Mouse (Mus musculus): ENCODE measurements around the gene Tdp1. TPM values are rescaled to one million over a fixed set of nuclear protein-coding genes. Genes with fewer than 3 reads are reported as not detected.
A peak's percentile ranks its signal among the peaks of the same experiment; 100 is the strongest.

Gene Tdp1
- total RNA-seq, 2 experiments from 2014 or later: 11.9 to 19.9 TPM

- DNase-seq: no peak
These were observed 13.5 kb downstream of the Tdp1 start for GRCm38 (mm10) chr12:99897846-99898245.

GRCm38 (mm10) chr12:99898248-99898870, 14.0 kb downstream of the Tdp1 start:
- no peak for DNase-seq

DNA sequence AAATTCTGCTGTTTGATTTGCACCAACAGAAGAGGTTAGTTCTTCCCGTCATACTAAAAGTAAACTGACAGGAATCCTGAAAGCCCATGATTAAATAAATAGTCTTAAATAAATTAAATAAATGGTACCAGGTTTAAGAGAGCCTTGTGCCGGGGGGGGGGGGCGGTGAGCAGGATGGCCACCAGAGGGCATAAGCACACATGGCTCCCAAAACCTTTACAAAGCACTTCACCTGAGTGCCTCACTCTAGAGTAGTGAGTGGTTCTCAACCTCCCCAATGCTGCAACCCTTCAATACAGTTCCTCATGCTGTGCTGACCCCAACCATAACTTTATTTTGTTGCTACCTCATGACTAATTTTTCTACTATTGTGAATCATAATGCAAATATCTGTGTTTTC, 15.7 kb downstream of the Tdp1 start:
- DNase-seq: no peak

DNA sequence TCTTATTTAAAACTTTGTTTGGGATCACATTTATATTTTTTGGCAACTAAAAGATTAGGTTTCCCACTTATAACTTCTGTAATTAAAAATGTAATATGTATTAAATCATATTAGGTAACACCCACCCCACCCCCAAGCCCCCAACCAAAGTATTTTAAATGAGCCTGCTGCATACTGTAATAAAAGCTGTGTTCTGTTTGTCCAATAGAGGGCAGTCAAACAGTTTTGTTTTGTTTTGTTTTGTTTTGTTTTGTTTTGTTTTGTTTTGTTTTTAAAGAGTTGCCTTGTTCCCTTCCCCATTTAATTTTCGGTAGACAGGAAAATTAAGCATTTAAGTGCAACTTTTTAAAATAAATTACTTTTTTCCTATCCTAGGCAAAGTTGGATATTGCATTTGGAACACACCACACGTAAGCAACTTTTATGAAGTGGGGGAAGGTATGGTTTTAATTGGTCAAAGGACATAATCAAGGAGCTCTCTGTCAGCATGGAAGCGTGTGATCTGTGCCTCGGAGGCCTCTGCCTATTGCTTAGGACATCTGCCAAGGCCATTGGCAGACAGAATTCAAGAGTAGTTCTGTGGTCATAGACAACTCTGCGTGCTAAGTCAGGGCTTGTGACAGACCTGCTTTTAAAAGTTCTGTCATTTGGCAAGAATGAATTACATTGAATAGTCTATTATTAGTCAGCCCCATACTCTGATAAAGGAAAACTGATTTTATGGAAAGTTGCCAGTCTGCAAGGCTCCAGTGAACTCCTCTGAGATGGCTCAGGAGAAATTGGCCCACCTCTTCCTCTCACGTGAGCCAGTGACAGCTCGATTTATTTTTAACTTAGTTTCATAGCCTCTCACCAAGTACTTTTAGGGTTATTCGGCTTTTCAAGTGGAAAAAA, 17.9 kb downstream of the Tdp1 start:
- DNase-seq: peak; percentile 19

- no peak for DNase-seq
These were observed 18.6 kb downstream of the Tdp1 start for GRCm38 (mm10) chr12:99902867-99903370.

DNA sequence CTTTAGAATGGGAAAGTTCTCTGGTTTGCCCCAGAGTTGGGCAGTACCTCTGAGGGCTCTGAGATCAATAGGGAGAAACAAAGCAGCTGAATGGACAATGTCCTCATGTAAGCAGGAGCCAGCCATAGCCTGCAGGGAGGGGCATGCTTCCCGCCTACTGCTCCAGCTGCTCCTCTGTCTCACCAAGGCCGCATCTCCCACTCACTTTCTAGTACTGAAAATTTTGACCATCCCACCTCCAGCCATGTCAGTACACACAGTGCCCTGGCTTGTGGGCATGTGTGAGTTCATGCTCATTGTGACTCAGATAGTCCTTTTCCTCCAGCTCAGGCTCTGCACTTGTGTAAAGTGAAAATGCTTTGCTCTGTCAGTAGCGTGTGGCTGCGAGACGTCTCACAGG, 20.2 kb downstream of the Tdp1 start:
- DNase-seq: no peak

- DNase-seq: no peak
These were observed 27.1 kb downstream of the Tdp1 start for GRCm38 (mm10) chr12:99911466-99911865.

DNA sequence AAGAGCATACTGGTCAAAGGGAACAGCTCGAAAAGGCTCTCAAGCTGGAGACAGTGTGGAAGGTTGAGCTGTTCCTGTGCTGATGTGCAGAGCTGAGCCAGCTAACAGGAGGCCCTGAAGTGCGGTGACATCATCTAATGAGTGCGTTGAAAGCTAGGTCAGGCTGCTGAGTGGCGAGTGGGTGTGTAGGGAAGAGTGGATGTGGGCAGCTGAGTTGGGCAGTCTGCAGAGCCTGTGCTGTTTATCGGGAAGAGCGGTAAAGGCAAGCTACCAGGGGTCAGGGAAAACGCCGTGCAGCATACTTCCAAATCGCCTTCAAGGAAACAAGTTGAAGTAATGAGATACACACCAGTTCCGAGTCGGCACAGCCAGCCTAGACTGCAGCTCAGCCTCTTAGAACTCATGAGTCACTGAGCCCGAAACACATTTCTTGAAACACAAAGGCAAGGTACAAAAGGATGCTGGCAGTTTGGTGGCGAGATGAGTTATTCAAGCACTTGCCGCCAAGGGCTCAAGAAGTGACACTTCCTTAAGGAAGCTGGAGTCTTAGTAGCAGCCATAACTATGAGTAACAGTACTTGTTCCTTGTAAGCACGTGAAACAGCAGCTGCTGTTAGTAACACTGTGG, 33.6 kb downstream of the Tdp1 start:
- peak; percentile 33 for DNase-seq

DNA sequence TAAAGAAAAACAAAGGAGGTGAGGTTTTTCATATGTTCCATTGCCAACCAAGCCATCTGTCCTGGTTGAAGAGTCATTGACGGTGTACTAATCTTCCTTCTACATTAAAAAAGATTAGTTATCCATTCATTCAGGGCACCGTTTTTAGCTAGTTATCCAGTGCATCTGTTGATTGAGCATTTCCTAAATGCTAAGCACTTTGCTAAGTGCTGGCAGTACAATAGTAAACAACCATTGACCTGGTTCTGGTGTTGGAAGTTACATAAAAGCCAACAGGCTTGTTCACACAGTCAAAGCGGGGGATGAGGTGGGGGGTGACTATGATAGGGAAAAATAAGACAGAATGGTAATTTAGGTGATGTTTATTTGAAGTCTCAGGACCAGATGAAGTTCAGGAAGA, 35.3 kb downstream of the Tdp1 start:
- DNase-seq: no peak

- DNase-seq: no peak
These were observed 36.7 kb downstream of the Tdp1 start for GRCm38 (mm10) chr12:99921045-99921444.

DNA sequence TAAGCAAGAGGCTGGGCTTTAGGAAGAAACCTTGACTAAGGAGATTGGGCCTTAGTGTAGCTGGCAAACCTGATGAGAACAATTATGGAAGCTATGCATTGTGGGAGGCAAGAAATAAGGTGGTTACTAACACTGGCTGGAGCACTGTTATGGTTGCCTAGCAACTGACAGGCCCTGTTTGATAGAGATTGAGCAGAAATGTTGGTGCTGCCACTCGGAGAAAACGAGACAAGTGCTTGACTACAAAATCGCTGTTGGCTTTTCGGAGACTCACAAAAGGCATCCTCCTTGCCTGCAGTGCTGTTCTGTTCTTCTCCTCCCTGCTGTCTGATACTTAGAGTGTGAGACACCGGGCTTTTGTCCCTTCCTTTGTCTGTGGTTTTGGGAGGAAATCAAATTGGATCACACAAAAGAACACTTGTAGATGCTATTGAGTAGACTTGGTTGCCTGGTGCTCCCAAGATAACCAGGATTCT, 38.9 kb downstream of the Tdp1 start:
- DNase-seq: no peak

DNA sequence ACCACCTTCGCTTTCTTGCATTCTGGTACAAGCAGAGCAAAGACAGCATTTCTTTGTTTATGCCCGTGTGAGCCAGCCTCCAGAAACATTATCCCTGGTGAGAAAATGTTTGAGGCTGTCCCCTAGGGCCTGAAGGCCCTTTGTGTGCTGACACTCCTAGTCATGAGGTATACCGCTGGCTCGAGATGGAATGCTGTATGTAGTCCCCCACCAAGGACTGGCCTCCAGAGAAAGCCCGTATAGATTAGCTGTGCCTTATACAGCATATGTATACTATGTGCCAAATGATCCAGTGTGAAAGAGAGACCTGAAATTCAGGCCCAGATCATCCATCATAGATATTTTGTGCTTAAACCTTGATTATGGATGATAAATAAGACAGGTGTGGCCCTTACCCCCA, 39.4 kb downstream of the Tdp1 start:
- no peak for DNase-seq

GRCm38 (mm10) chr12:99928311-99928710, 44.0 kb downstream of the Tdp1 start:
- no peak for DNase-seq

- DNase-seq: no peak
These were observed 44.8 kb downstream of the Tdp1 start for GRCm38 (mm10) chr12:99929160-99929559.

GRCm38 (mm10) chr12:99932245-99932644, 47.9 kb downstream of the Tdp1 start:
- DNase-seq: no peak

- DNase-seq: no peak
These were observed 49.3 kb downstream of the Tdp1 start for GRCm38 (mm10) chr12:99933630-99934029.

DNA sequence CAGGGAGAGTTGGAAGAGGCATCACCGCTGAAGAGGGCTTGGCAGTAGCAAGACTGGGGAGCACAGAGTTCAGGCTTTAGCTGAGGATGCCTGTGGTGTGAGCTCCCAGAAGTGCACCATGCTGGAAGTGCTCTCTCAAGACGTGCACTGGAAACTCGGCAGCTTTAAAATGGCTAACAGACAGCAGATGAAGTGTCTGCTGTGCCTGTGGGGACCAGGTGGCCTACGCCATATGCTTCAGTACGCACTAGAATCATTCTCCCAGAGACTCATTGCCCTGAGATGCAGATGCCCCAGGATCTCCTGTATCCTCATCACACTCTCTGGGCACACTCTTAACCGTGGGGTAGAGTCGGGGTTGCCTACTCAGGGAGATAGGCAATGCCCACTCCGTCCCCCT, 51.1 kb downstream of the Tdp1 start:
- DNase-seq: no peak

DNA sequence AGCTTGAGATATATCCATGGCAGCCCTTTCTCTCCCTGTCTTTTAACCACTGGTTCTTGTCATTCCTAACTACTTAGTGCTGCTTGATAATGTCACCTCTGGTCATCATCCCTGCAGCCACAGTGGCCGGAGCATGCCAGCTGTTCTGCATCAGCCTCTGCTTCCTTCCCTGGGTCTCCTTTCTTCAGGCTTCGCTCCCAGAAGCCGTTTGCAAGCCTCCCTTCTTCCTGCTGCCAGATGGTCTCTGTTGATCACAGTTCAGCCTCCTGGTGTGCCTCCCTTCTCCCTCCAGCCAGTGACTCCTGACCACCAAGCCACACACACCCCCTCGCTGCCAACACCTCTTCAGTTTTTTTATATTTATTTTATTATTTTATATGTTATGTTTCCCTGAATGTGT, 54.2 kb downstream of the Tdp1 start:
- DNase-seq: no peak

GRCm38 (mm10) chr12:99939179-99939578, 54.9 kb downstream of the Tdp1 start:
- no peak for DNase-seq

DNA sequence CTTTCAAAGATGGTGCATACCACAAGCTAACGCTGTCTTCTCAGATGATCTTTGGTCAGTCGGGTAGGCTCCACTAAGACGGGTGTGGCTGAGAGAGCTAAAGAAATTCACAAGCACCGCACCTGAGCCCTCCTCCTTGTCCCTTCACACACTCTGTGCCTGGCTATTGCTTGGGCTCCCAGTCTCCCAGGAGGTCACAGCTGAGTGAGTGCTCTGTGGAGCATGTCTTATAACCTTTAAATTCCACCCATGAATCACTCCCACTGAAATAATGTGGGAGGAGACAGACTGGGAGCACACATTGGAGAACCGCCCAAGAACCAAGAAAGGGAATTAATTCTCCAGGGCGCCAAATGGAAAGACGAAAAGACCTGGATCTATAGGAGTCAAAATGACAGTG, 56.4 kb downstream of the Tdp1 start:
- DNase-seq: no peak

DNA sequence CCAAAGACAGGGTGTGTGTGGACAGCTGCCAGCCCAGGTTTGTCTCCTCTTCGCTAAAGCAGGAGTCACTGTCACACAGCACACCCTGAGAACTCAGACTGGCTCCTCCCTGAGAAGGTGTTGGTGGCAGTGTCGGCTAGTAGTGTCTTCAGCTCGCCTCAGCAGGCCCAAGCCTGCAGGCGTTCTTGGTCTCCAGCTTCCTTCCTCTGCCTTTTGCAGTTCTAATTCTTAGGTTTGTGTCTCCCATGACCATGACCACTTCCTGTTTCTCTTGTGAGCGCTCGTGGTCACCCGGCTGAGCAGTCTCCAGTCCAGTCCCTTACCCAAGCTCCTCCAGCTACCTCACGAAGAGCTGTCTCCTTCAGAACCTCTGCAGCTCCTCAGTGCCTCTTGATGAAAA, 58.1 kb downstream of the Tdp1 start:
- no peak for DNase-seq

GRCm38 (mm10) chr12:99952928-99953327, 68.6 kb downstream of the Tdp1 start:
- peak; percentile 78 for DNase-seq

DNA sequence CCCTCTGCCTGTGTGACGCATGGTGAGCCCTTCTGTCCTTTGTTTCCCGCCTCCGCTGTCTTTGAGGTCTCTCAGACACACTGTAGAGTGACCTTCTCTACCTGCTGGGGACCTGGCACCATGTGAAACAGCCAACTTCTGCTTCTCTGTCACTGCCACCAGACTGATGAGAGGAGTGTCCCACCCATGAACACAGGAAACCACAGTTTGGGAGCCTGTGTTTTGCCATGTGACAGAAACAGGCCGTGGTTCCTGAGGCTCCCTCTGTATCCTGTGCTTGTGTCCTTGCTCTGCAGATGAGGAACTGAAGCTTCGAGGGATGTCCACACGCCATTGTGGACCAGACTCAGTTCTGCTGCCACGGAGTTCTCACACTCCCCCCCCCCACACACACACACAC, 72.1 kb downstream of the Tdp1 start:
- no peak for DNase-seq
